Mouse (Mus musculus): ENCODE data around the gene Zc3h12d. TPM values are rescaled to one million over a fixed set of nuclear protein-coding genes. Genes with fewer than 3 reads are reported as not detected.
A peak's percentile ranks its signal among the peaks of the same experiment; 100 is the strongest.

Gene Zc3h12d
- total and polyA plus RNA-seq, 2 experiments from 2014 or later, result 0.10 to 0.28 TPM

- TF ChIP-seq CTCF (IDR thresholded peaks at IDR 0.05; ENCODE audit: low read depth), result no peak
- Histone ChIP-seq H3K4me3 (ENCODE audit: low read length) (no peak overlapping the region), H3K4me2 (ENCODE audit: low read depth, low read length) (no peak overlapping the region), H3K27ac (no peak overlapping the region), H3K36me3 (ENCODE audit: insufficient read depth, low read length) (no peaks in the 10 kb centered on the region), H3K9ac (replicated peaks; ENCODE audit: low read length) (no peak overlapping the region), H3K27me3 (ENCODE audit: insufficient read depth, low read length) (no peaks in the 10 kb centered on the region), H3K9me3 (ENCODE audit: low read length) (no peaks in the 10 kb centered on the region), H3K4me1 (ENCODE audit: insufficient read depth, low read length) (peaks cover under 1% of the 10 kb centered on the region; the same call in 1 of the 2 replicates)
- WGBS, result 93% methylated on average over 8 of the region's 8 CpGs
- ATAC-seq (no peak), DNase-seq (ENCODE audit: low spot score) (no peak)
Measured at GRCm38 (mm10) chr10:7837446-7837845, 5.2 kb downstream of the Zc3h12d start.

DNA sequence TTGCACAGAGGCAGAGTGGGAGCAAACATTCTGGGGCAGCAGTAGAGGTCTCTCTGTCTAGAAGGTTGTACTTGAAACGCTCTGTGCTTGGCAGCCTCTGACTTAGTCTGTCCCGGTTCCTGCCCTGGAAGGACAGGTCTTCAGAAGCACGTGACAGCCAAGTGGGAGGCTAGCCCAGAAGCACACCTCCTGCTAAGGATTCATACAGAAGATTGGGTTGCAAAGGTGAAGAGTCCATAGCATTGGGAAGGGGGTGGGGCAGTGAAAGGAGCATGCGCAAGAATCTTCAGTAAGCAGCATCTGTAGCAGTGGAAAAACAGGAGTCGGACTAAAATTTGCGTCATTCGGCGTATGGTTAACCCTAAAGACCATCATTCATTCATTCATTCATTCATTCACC is 5.8 kb downstream of the Zc3h12d start:
- WGBS, result 91% methylated on average over 8 of the region's 8 CpGs
- Histone ChIP-seq H3K9me3 (ENCODE audit: low read length) (no peaks in the 10 kb centered on the region), H3K36me3 (ENCODE audit: insufficient read depth, low read length) (no peaks in the 10 kb centered on the region), H3K27me3 (ENCODE audit: insufficient read depth, low read length) (no peaks in the 10 kb centered on the region), H3K4me2 (ENCODE audit: low read depth, low read length) (no peak overlapping the region), H3K27ac (no peak overlapping the region), H3K4me3 (ENCODE audit: low read length) (no peak overlapping the region), H3K9ac (replicated peaks; ENCODE audit: low read length) (no peak overlapping the region), H3K4me1 (ENCODE audit: insufficient read depth, low read length) (no peaks in the 10 kb centered on the region)
- DNase-seq (ENCODE audit: low spot score) (no peak), ATAC-seq (no peak)
- TF ChIP-seq CTCF (IDR thresholded peaks at IDR 0.05; ENCODE audit: low read depth), result no peak

GRCm38 (mm10) chr10:7838874-7839421 is 6.7 kb downstream of the Zc3h12d start:
- H3K4me2 ChIP-seq (ENCODE audit: low read depth, low read length), result no peak overlapping the region
- no peak overlapping the region for H3K4me3 ChIP-seq (ENCODE audit: low read length)
- no peak overlapping the region for H3K9ac ChIP-seq (replicated peaks; ENCODE audit: low read length)
- H3K36me3 ChIP-seq (ENCODE audit: insufficient read depth, low read length), result no peaks in the 10 kb centered on the region
- DNase-seq (ENCODE audit: low spot score), result no peak
- H3K4me1 ChIP-seq (ENCODE audit: insufficient read depth, low read length), result no peaks in the 10 kb centered on the region
- ATAC-seq, result no peak
- WGBS, result 84% methylated on average over 5 of the region's 5 CpGs
- no peaks in the 10 kb centered on the region for H3K27me3 ChIP-seq (ENCODE audit: insufficient read depth, low read length)
- TF ChIP-seq CTCF (IDR thresholded peaks at IDR 0.05; ENCODE audit: low read depth), result no peak
- no peak overlapping the region for H3K27ac ChIP-seq
- H3K9me3 ChIP-seq (ENCODE audit: low read length), result no peaks in the 10 kb centered on the region

- no peak for TF ChIP-seq CTCF (IDR thresholded peaks at IDR 0.05; ENCODE audit: low read depth)
- H3K4me2 ChIP-seq (ENCODE audit: low read depth, low read length), result no peak overlapping the region
- H3K9ac ChIP-seq (replicated peaks; ENCODE audit: low read length), result no peak overlapping the region
- no peak overlapping the region for H3K4me3 ChIP-seq (ENCODE audit: low read length)
- H3K27me3 ChIP-seq (ENCODE audit: insufficient read depth, low read length), result no peaks in the 10 kb centered on the region
- no peaks in the 10 kb centered on the region for H3K36me3 ChIP-seq (ENCODE audit: insufficient read depth, low read length)
- 59% methylated on average over 22 of the region's 22 CpGs for WGBS
- DNase-seq (ENCODE audit: low spot score) (peak; percentile 55), ATAC-seq (peak; percentile 53; the same call in 1 of the 2 replicates)
- no peaks in the 10 kb centered on the region for H3K4me1 ChIP-seq (ENCODE audit: insufficient read depth, low read length)
- no peak overlapping the region for H3K27ac ChIP-seq
- H3K9me3 ChIP-seq (ENCODE audit: low read length), result no peaks in the 10 kb centered on the region
Measured at GRCm38 (mm10) chr10:7839551-7840352, 7.5 kb downstream of the Zc3h12d start.

DNA sequence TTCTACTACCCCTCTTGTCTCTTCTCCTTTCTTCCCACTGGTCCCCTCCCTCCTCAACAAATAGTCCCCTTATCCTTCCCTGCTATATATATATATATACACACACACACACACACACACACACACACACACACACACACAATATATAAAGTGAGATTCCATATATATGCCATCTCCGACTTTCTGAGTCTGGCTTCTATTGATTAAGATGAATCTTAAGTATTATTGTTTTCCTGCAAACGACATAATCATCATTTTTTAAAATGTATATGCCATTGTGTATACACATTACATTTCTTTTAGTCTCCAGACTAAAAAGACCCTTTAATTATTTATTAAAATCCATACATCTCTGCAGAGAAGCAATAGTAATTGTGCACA is 8.1 kb downstream of the Zc3h12d start:
- H3K4me2 ChIP-seq (ENCODE audit: low read depth, low read length), result no peak overlapping the region
- H3K36me3 ChIP-seq (ENCODE audit: insufficient read depth, low read length), result no peaks in the 10 kb centered on the region
- TF ChIP-seq CTCF (IDR thresholded peaks at IDR 0.05; ENCODE audit: low read depth), result no peak
- no peak overlapping the region for H3K27ac ChIP-seq
- ATAC-seq (no peak), DNase-seq (ENCODE audit: low spot score) (no peak)
- 81% methylated on average over 2 of the region's 2 CpGs for WGBS
- no peaks in the 10 kb centered on the region for H3K4me1 ChIP-seq (ENCODE audit: insufficient read depth, low read length)
- no peaks in the 10 kb centered on the region for H3K27me3 ChIP-seq (ENCODE audit: insufficient read depth, low read length)
- H3K9ac ChIP-seq (replicated peaks; ENCODE audit: low read length), result no peak overlapping the region
- no peaks in the 10 kb centered on the region for H3K9me3 ChIP-seq (ENCODE audit: low read length)
- no peak overlapping the region for H3K4me3 ChIP-seq (ENCODE audit: low read length)

DNA sequence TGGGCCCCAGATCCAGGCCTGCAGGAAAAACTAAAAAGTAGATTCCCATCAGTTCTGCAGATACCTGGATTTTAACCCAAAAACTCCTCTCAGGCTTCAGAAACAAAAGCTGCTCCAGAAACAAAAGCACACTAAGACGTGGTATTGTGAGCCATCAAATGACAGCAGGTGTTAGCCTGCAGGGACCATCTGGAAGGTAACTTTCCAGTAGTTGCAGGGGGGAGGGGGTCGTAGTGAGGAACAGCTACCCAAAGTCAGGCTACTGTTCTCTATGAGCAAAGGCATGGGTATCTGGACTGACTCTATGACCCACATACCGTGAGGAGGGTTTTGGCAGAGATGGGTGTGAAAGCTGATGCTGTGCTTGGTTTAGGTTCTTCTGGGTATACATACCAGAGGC is 8.5 kb downstream of the Zc3h12d start:
- 62% methylated on average over 3 of the region's 3 CpGs for WGBS
- no peaks in the 10 kb centered on the region for H3K27me3 ChIP-seq (ENCODE audit: insufficient read depth, low read length)
- no peaks in the 10 kb centered on the region for H3K4me1 ChIP-seq (ENCODE audit: insufficient read depth, low read length)
- H3K9ac ChIP-seq (replicated peaks; ENCODE audit: low read length), result no peak overlapping the region
- DNase-seq (ENCODE audit: low spot score) (no peak), ATAC-seq (no peak)
- no peak overlapping the region for H3K27ac ChIP-seq
- no peak overlapping the region for H3K4me3 ChIP-seq (ENCODE audit: low read length)
- H3K9me3 ChIP-seq (ENCODE audit: low read length), result no peaks in the 10 kb centered on the region
- no peak overlapping the region for H3K4me2 ChIP-seq (ENCODE audit: low read depth, low read length)
- H3K36me3 ChIP-seq (ENCODE audit: insufficient read depth, low read length), result no peaks in the 10 kb centered on the region
- no peak for TF ChIP-seq CTCF (IDR thresholded peaks at IDR 0.05; ENCODE audit: low read depth)

- DNase-seq (ENCODE audit: low spot score), result no peak
- Histone ChIP-seq H3K4me1 (ENCODE audit: insufficient read depth, low read length) (no peaks in the 10 kb centered on the region), H3K36me3 (ENCODE audit: insufficient read depth, low read length) (no peaks in the 10 kb centered on the region), H3K27me3 (ENCODE audit: insufficient read depth, low read length) (no peaks in the 10 kb centered on the region), H3K4me3 (ENCODE audit: low read length) (no peak overlapping the region), H3K9me3 (ENCODE audit: low read length) (no peaks in the 10 kb centered on the region), H3K4me2 (ENCODE audit: low read depth, low read length) (no peak overlapping the region), H3K9ac (replicated peaks; ENCODE audit: low read length) (no peak overlapping the region), H3K27ac (no peak overlapping the region)
- 65% methylated on average over 14 of the region's 14 CpGs for WGBS
- no peak for TF ChIP-seq CTCF (IDR thresholded peaks at IDR 0.05; ENCODE audit: low read depth)
- no peak for ATAC-seq
Measured at GRCm38 (mm10) chr10:7841571-7842080, 9.4 kb downstream of the Zc3h12d start.

Data from hindbrain, postnatal 0 days (tissue).